ENCODE assay signal across 8 mouse cellular contexts in genomic region chr15:83500352-83500751, GRCm38 (mm10). TPM values are rescaled to one million over a fixed set of nuclear protein-coding genes. Genes with fewer than 3 reads are reported as not detected.
DNase-seq lines count a peak whose midpoint lies in the region; ATAC-seq and TF ChIP-seq lines count a peak whose summit lies in the region.

No protein-coding gene starts in this region.

- no peak overlapping the region for H3K4me2 ChIP-seq in forebrain, embryonic 16.5 days (ENCODE audit: low read length)

- peak; percentile 42 for DNase-seq in heart, adult 8-10 months (ENCODE audit: low spot score)
- DNase-seq in heart, adult 11 months, result no peak
- peak; percentile 78 for DNase-seq in B cell, adult 2 months
- no peak for DNase-seq in embryo, embryonic 10 days (ENCODE audit: low spot score)
- DNase-seq in layer of hippocampus, postnatal 14 days (ENCODE audit: low spot score in 2 of 2), result no peak

- no peak for TF ChIP-seq POLR2A in bone marrow macrophage, adult 2 months (IDR thresholded peaks at IDR 0.05; ENCODE audit: borderline replicate concordance, low read depth, low read length)

- H3K27ac ChIP-seq in bone marrow macrophage, adult 2 months (ENCODE audit: insufficient read depth, low read depth, low read length), result no peak overlapping the region
- H3K27ac ChIP-seq in forebrain, embryonic 16.5 days (ENCODE audit: low read length), result no peak overlapping the region

- WGBS in forebrain, embryonic 16.5 days, result 67% methylated on average over 3 of the region's 3 CpGs

- H3K4me1 ChIP-seq in bone marrow macrophage, adult 2 months (ENCODE audit: control insufficient read depth, insufficient read depth, low read length), result peaks cover 10% of the 10 kb centered on the region
- H3K4me1 ChIP-seq in forebrain, embryonic 16.5 days (replicated peaks; ENCODE audit: control insufficient read depth, insufficient read depth, low read length), result no peaks in the 10 kb centered on the region

- TF ChIP-seq CTCF in bone marrow macrophage, adult 2 months (IDR thresholded peaks at IDR 0.05; ENCODE audit: low read depth, low read length), result peak; percentile 50

- ATAC-seq in megakaryocyte, adult 5-6 weeks (ENCODE audit: poor library complexity, severe bottlenecking), result peak; percentile 67
- ATAC-seq in forebrain, embryonic 16.5 days, result no peak

- H3K4me3 ChIP-seq in bone marrow macrophage, adult 2 months (ENCODE audit: insufficient read depth, low read length), result no peak overlapping the region
- H3K4me3 ChIP-seq in forebrain, embryonic 16.5 days (replicated peaks; ENCODE audit: low read length), result no peak overlapping the region

- peaks cover 47% of the 10 kb centered on the region for H3K36me3 ChIP-seq in forebrain, embryonic 16.5 days (ENCODE audit: control insufficient read depth, insufficient read depth)

- H3K9me3 ChIP-seq in forebrain, embryonic 16.5 days (ENCODE audit: control insufficient read depth, low read length), result no peaks in the 10 kb centered on the region

- H3K27me3 ChIP-seq in forebrain, embryonic 16.5 days (replicated peaks; ENCODE audit: control insufficient read depth, insufficient read depth, low read length), result no peaks in the 10 kb centered on the region

- no peak overlapping the region for H3K9ac ChIP-seq in forebrain, embryonic 16.5 days (replicated peaks; ENCODE audit: low read depth, low read length)

RNA-seq across cellular contexts. Expression of gene Ttll1, which starts 10.3 kb away (rescaled TPM):
- total RNA-seq in heart, adult 8-10 months (2022), result 10 to 100 TPM; 51.7 to 73.3 (median 59.8) TPM
- polyA plus RNA-seq in bone marrow macrophage, adult 2 months (2012; ENCODE audit: insufficient read depth, insufficient read length, missing spikeins), result 7.2 and 9.1 TPM in 2 replicates
- total RNA-seq in megakaryocyte, adult 5-6 weeks (2015), result 3.6 and 3.8 TPM in 2 replicates
- 3.2 and 4.4 TPM in 2 replicates for total RNA-seq in megakaryocyte, adult 5-6 weeks (2017)
- polyA plus RNA-seq in forebrain, embryonic 16.5 days (2015; fragmentation: Nextera tagmentation; extraction: Ambion mirVana), result 107 and 114 TPM in 2 replicates
- total RNA-seq in layer of hippocampus, postnatal 14 days (2021), result 10 to 100 TPM; 37.8 to 39.2 TPM

RNA-seq across cellular contexts. Expression of gene Bik, which starts 26.3 kb away (rescaled TPM):
- total RNA-seq in heart, adult 8-10 months (2022), result 10 to 100 TPM in 1 of 4 experiments, 1 to 10 TPM in 3; 7.6 to 12.5 (median 9.4) TPM
- 1.2 TPM in 1 of 2 replicates, not detected in the other for polyA plus RNA-seq in bone marrow macrophage, adult 2 months (2012; ENCODE audit: insufficient read depth, insufficient read length, missing spikeins)
- total RNA-seq in megakaryocyte, adult 5-6 weeks (2015), result 0.41 TPM in 1 of 2 replicates, not detected in the other
- 0.40 TPM in 1 of 2 replicates, not detected in the other for total RNA-seq in megakaryocyte, adult 5-6 weeks (2017)
- polyA plus RNA-seq in forebrain, embryonic 16.5 days (2015; fragmentation: Nextera tagmentation; extraction: Ambion mirVana), result 0.36 and 1.1 TPM in 2 replicates
- under 1 TPM in 1 of 2 experiments, not detected in 1; 0.37 TPM for total RNA-seq in layer of hippocampus, postnatal 14 days (2021)

RNA-seq across cellular contexts. Expression of gene Pacsin2, which starts 35.9 kb away (rescaled TPM):
- 100 to 1,000 TPM; 209 to 267 (median 247) TPM for total RNA-seq in heart, adult 8-10 months (2022)
- polyA plus RNA-seq in bone marrow macrophage, adult 2 months (2012; ENCODE audit: insufficient read depth, insufficient read length, missing spikeins), result 61.4 and 63.7 TPM in 2 replicates
- total RNA-seq in megakaryocyte, adult 5-6 weeks (2015), result 71.9 and 75.0 TPM in 2 replicates
- 112 and 115 TPM in 2 replicates for total RNA-seq in megakaryocyte, adult 5-6 weeks (2017)
- 19.8 and 20.0 TPM in 2 replicates for polyA plus RNA-seq in forebrain, embryonic 16.5 days (2015; fragmentation: Nextera tagmentation; extraction: Ambion mirVana)
- 10 to 100 TPM; 50.2 to 55.7 TPM for total RNA-seq in layer of hippocampus, postnatal 14 days (2021)

Comparison
In these comparisons a context has a peak if more than half of its experiments do, and no peak if none do; other contexts are left out.
1. DNase-seq: peak in heart, adult 8-10 months (single experiment) and B cell, adult 2 months (2 of 2); none in heart, adult 11 months (single experiment), embryo, embryonic 10 days (single experiment) and layer of hippocampus, postnatal 14 days (0 of 2).
2. RNA of gene Ttll1, which starts 10.3 kb away (total RNA-seq): 51.7 to 73.3 TPM in heart, adult 8-10 months and 37.8 to 39.2 TPM in layer of hippocampus, postnatal 14 days; 3.2 to 4.4 TPM in megakaryocyte, adult 5-6 weeks; every median in the first group is over 4 times any median in the second.
3. RNA of gene Bik, which starts 26.3 kb away (total RNA-seq): 7.6 to 12.5 TPM in heart, adult 8-10 months; 0.37 TPM in layer of hippocampus, postnatal 14 days and 0.40 to 0.41 TPM in megakaryocyte, adult 5-6 weeks; every median in the first group is over 4 times any median in the second.